Comparison of ENCODE assay signal across 8 mouse cellular contexts in the genomic region with DNA sequence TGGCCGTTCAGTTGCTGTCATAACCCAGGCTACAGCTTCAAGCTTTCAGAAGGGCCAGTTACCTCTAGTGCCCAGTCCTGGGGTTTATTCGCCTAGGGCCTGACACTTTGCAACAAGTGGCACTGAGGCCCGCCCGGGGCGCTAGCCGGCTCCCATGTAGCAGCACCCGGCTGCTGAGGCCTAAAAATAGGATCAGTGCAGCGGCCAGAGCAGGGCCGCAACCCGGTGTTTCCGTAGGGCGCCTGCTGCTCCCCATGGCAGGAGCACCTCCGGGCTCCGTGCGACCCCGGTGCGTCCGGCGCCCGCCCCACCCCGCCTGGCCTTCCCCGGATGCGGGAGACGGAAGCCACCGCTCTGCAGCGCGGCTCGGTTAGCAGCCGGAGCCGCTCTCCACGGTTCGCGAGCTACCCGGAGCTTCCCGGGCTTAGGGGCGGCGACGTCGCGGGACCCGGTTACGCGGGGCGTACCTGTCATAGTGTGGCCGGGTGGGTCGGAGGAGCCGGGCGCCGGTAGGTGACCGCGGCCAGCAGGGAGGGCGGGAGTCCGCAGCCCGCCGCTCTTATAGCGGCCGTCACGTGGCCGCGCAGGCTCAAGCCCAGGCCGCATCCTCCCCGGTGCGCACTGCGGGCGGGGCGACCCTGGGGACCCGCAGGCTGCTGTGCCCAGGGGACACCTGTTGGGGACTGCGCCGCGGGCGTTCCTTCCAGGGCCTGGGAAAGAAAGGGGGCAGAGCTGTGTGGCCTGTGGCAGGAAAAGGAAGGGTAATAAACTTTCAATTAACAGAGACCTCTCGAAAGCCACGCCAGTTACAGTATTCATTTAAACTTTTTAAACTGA. TPM values are rescaled to one million over a fixed set of nuclear protein-coding genes. Genes with fewer than 3 reads are reported as not detected.
DNase-seq lines count a peak whose midpoint lies in the region; ATAC-seq and TF ChIP-seq lines count a peak whose summit lies in the region.

Gene Gyg (minus strand): TSS at position 787 of the 837 bp plus-strand sequence.

- peaks cover 4% of the 10 kb centered on the region for H3K9me3 ChIP-seq in CH12.LX (replicated peaks; ENCODE audit: low read length)
- peaks cover 6% of the 10 kb centered on the region; the same call in 1 of the 2 replicates for H3K9me3 ChIP-seq in forebrain, embryonic 13.5 days (replicated peaks)
- peaks cover 6% of the 10 kb centered on the region for H3K9me3 ChIP-seq in heart, postnatal 0 days (replicated peaks; ENCODE audit: control insufficient read depth, low read length)
- no peaks in the 10 kb centered on the region for H3K9me3 ChIP-seq in neural tube, embryonic 14.5 days (ENCODE audit: control insufficient read depth, low read length)

- H3K9ac ChIP-seq in CH12.LX (ENCODE audit: insufficient read depth, low read depth): peak within 1 kb of the TSS; percentile 45
- H3K9ac ChIP-seq in forebrain, embryonic 13.5 days: peak within 1 kb of the TSS; percentile 79
- peak within 1 kb of the TSS; percentile 98 for H3K9ac ChIP-seq in heart, postnatal 0 days (replicated peaks; ENCODE audit: low read depth, low read length)
- peak within 1 kb of the TSS; percentile 79 for H3K9ac ChIP-seq in neural tube, embryonic 14.5 days (replicated peaks; ENCODE audit: low read depth, low read length)

- H3K27ac ChIP-seq in CH12.LX (ENCODE audit: insufficient read depth, low read depth): no peak within 1 kb of the TSS
- no peak within 1 kb of the TSS for H3K27ac ChIP-seq in forebrain, embryonic 13.5 days
- H3K27ac ChIP-seq in heart, postnatal 0 days (ENCODE audit: low read depth): peak within 1 kb of the TSS; percentile 97
- H3K27ac ChIP-seq in neural tube, embryonic 14.5 days (ENCODE audit: low read depth, low read length): no peak within 1 kb of the TSS
- no peak within 1 kb of the TSS for H3K27ac ChIP-seq in testis, adult 2 months (ENCODE audit: control insufficient read depth, insufficient read depth, low read depth, low read length)

- TF ChIP-seq RAD21 in CH12.LX (IDR thresholded peaks at IDR 0.05; ENCODE audit: low read depth, low read length): no peak

- peaks cover 0 to 7% of the 10 kb centered on the region in 2 experiments; a peak in 1 of 4 replicates for H3K4me1 ChIP-seq in CH12.LX (ENCODE audit: control insufficient read depth in 1 of 2, insufficient read depth in 2 of 2)
- peaks cover 9% of the 10 kb centered on the region for H3K4me1 ChIP-seq in forebrain, embryonic 13.5 days
- peaks cover 27% of the 10 kb centered on the region for H3K4me1 ChIP-seq in heart, postnatal 0 days (ENCODE audit: control insufficient read depth, insufficient read depth)
- H3K4me1 ChIP-seq in neural tube, embryonic 14.5 days (ENCODE audit: control insufficient read depth, insufficient read depth, low read length): no peaks in the 10 kb centered on the region
- H3K4me1 ChIP-seq in testis, adult 2 months (ENCODE audit: control insufficient read depth, insufficient read depth, low read length): peaks cover 4% of the 10 kb centered on the region

- H3K79me2 ChIP-seq in CH12.LX (replicated peaks; ENCODE audit: control insufficient read depth, extremely low read depth, insufficient read depth, poor library complexity, severe bottlenecking): no peaks in the 10 kb centered on the region; the same call in 1 of the 2 replicates

- TF ChIP-seq POLR2A in CH12.LX (IDR thresholded peaks at IDR 0.05; ENCODE audit: low read depth, low read length): peak; percentile 79
- TF ChIP-seq POLR2A in testis, adult 2 months (IDR thresholded peaks at IDR 0.05; ENCODE audit: control insufficient read depth, low read depth, low read length): no peak

- no peak for TF ChIP-seq EP300 in CH12.LX (IDR thresholded peaks at IDR 0.05; ENCODE audit: low read length)
- TF ChIP-seq EP300 in heart, postnatal 0 days (IDR thresholded peaks at IDR 0.05; ENCODE audit: low read depth): no peak

- under 1% methylated on average over 72 of the region's 73 CpGs for WGBS in forebrain, embryonic 13.5 days
- under 1% methylated on average over 73 of the region's 73 CpGs for WGBS in heart, postnatal 0 days
- WGBS in neural tube, embryonic 14.5 days: under 1% methylated on average over 73 of the region's 73 CpGs

- H3K27me3 ChIP-seq in CH12.LX (replicated peaks): peaks cover 4% of the 10 kb centered on the region
- no peaks in the 10 kb centered on the region for H3K27me3 ChIP-seq in forebrain, embryonic 13.5 days
- no peaks in the 10 kb centered on the region for H3K27me3 ChIP-seq in heart, postnatal 0 days (ENCODE audit: control insufficient read depth, insufficient read depth, low read length)
- H3K27me3 ChIP-seq in neural tube, embryonic 14.5 days (ENCODE audit: control insufficient read depth, insufficient read depth, low read length): no peaks in the 10 kb centered on the region
- no peaks in the 10 kb centered on the region for H3K27me3 ChIP-seq in testis, adult 2 months (ENCODE audit: control insufficient read depth, insufficient read depth, low read length)

- peak; percentile 95 for ATAC-seq in forebrain, embryonic 13.5 days
- ATAC-seq in heart, postnatal 0 days (ENCODE audit: insufficient read depth, low read depth): peak; percentile 95
- peak; percentile 94 for ATAC-seq in neural tube, embryonic 14.5 days (ENCODE audit: low read depth)

- H3K4me2 ChIP-seq in CH12.LX (ENCODE audit: insufficient read depth, low read depth, poor library complexity, severe bottlenecking): peak within 1 kb of the TSS; percentile 76
- H3K4me2 ChIP-seq in forebrain, embryonic 13.5 days: peak within 1 kb of the TSS; percentile 95
- peak within 1 kb of the TSS; percentile 80 for H3K4me2 ChIP-seq in heart, postnatal 0 days (ENCODE audit: low read depth, low read length)
- peak within 1 kb of the TSS; percentile 95 for H3K4me2 ChIP-seq in neural tube, embryonic 14.5 days (ENCODE audit: low read depth, low read length)

- peak in 1 of 2 experiments; percentile 14; a peak in 2 of 4 replicates for TF ChIP-seq CTCF in CH12.LX (conservative IDR thresholded peaks at IDR 0.05 in 1 of 2, IDR thresholded peaks at IDR 0.05 in 1 of 2; ENCODE audit: low read depth in 2 of 2, low read length in 2 of 2)
- TF ChIP-seq CTCF in heart, postnatal 0 days (IDR thresholded peaks at IDR 0.05; ENCODE audit: low read depth): no peak
- TF ChIP-seq CTCF in testis, adult 2 months (IDR thresholded peaks at IDR 0.05; ENCODE audit: control insufficient read depth, insufficient read depth, insufficient replicate concordance, low read depth, low read length): no peak

- peak within 1 kb of the TSS; percentile 67 to 80 (median 72) for H3K4me3 ChIP-seq in CH12.LX (replicated peaks in 1 of 3; ENCODE audit: low read depth in 2 of 3, low read length in 2 of 3, poor library complexity in 1 of 3)
- H3K4me3 ChIP-seq in forebrain, embryonic 13.5 days: peak within 1 kb of the TSS; percentile 69
- peak within 1 kb of the TSS; percentile 97 for H3K4me3 ChIP-seq in heart, postnatal 0 days (ENCODE audit: low read depth, low read length)
- H3K4me3 ChIP-seq in neural tube, embryonic 14.5 days (ENCODE audit: low read depth, low read length): peak within 1 kb of the TSS; percentile 71
- H3K4me3 ChIP-seq in testis, adult 2 months (ENCODE audit: control insufficient read depth, low read depth, low read length): peak within 1 kb of the TSS; percentile 85

- in situ Hi-C loops in CH12.LX (cut with MboI; ENCODE audit: low pct_ligation_motif_present, low pct_unique_long_range_greater_than_20kb, low sequenced_read_pairs): no loop called here

- H3K36me3 ChIP-seq in CH12.LX (replicated peaks in 1 of 2; ENCODE audit: control insufficient read depth in 1 of 2, insufficient read depth in 1 of 2, low read length in 1 of 2): peaks cover 7 to 18% of the 10 kb centered on the region in 2 experiments
- H3K36me3 ChIP-seq in forebrain, embryonic 13.5 days (ENCODE audit: poor library complexity, severe bottlenecking): no peaks in the 10 kb centered on the region
- H3K36me3 ChIP-seq in heart, postnatal 0 days (replicated peaks; ENCODE audit: control insufficient read depth, insufficient read depth, low read length): peaks cover 22% of the 10 kb centered on the region; the same call in 1 of the 2 replicates
- H3K36me3 ChIP-seq in neural tube, embryonic 14.5 days (ENCODE audit: control insufficient read depth, insufficient read depth, low read length): no peaks in the 10 kb centered on the region
- no peaks in the 10 kb centered on the region for H3K36me3 ChIP-seq in testis, adult 2 months (ENCODE audit: control insufficient read depth, insufficient read depth, low read length)

- dilution Hi-C loops in CH12.LX (cut with MboI; ENCODE audit: extremely low pct_ligation_motif_present, extremely low pct_unique_long_range_greater_than_20kb, low sequenced_read_pairs): no loop called here

- peak; percentile 42 for DNase-seq in CH12.LX (ENCODE audit: extremely low read depth)
- DNase-seq in c-Kit-positive CD71-positive TER-119-positive erythroid progenitor cells, embryonic 14.5 days (ENCODE audit: low spot score): peak; percentile 38
- DNase-seq in heart, postnatal 0 days (ENCODE audit: low spot score): peak; percentile 70
- DNase-seq in kidney, postnatal 36 days: peak; percentile 60 to 80
- peak; percentile 66 to 69 for DNase-seq in lung, adult 18-20 months

TF ChIP-seq in CH12.LX, 34 proteins besides CTCF, POLR2A, EP300 and RAD21 (continues in another document):
- TF ChIP-seq MAFK (IDR thresholded peaks at IDR 0.05; ENCODE audit: insufficient replicate concordance, low read length) (no peak), TBP (conservative IDR thresholded peaks at IDR 0.05; ENCODE audit: low read depth, low read length) (peak; percentile 76), SIN3A (IDR thresholded peaks at IDR 0.05; ENCODE audit: low read length) (peak; percentile 62), NELFE (IDR thresholded peaks at IDR 0.05; ENCODE audit: low read depth, low read length) (peak; percentile 41; the same call in 1 of the 2 replicates), JUND (conservative IDR thresholded peaks at IDR 0.05; ENCODE audit: low read depth, low read length) (no peak), USF1 (IDR thresholded peaks at IDR 0.05; ENCODE audit: low read depth, low read length) (peak; percentile 91), ZNF384 (IDR thresholded peaks at IDR 0.05; ENCODE audit: low read depth, low read length) (no peak), MAX (IDR thresholded peaks at IDR 0.05; ENCODE audit: low read length) (peak; percentile 80), MXI1 (IDR thresholded peaks at IDR 0.05; ENCODE audit: low read depth, low read length) (peak; percentile 43; the same call in 1 of the 2 replicates), USF2 (conservative IDR thresholded peaks at IDR 0.05; ENCODE audit: low read depth, low read length) (peak; percentile 81)

RNA-seq across cellular contexts. Expression of gene Gyg, which starts in this region (rescaled TPM):
- total RNA-seq in CH12.LX (2012; rRNA removed) (18.0 and 22.7 TPM in 2 replicates), CH12.LX (2014; rRNA removed) (24.2 and 26.2 TPM in 2 replicates)
- polyA plus RNA-seq in CH12.LX (2012; ENCODE audit: insufficient read length, low read depth): 15.7 and 19.6 TPM in 2 replicates
- polyA plus RNA-seq in forebrain, embryonic 13.5 days (2015; fragmentation: Nextera tagmentation; extraction: Ambion mirVana): 22.6 and 26.7 TPM in 2 replicates
- 237 and 317 TPM in 2 replicates for total RNA-seq in heart, postnatal 0 days (2014; rRNA removed; ENCODE audit: low replicate concordance)
- 338 and 340 TPM in 2 replicates for polyA plus RNA-seq in heart, postnatal 0 days (2015; fragmentation: Nextera tagmentation; extraction: Ambion mirVana)
- polyA plus RNA-seq in neural tube, embryonic 14.5 days (2014; fragmentation: Nextera tagmentation; extraction: Ambion mirVana): 58.4 and 79.3 TPM in 2 replicates
- 1.9 and 2.5 TPM in 2 replicates for polyA plus RNA-seq in testis, adult 2 months (2012; rRNA removed)

Comparison
In these comparisons a context has a peak if more than half of its experiments do, and no peak if none do; other contexts are left out.
1. H3K9ac ChIP-seq: peak in every context shown above with its lines; median percentile 98 in heart, postnatal 0 days; 79 in forebrain, embryonic 13.5 days; 79 in neural tube, embryonic 14.5 days; 45 in CH12.LX.